Mouse (Mus musculus) heart, embryonic 14.5 days (tissue): Measurements from ENCODE around the gene Aicda. TPM values are rescaled to one million over a fixed set of nuclear protein-coding genes. Genes with fewer than 3 reads are reported as not detected.

Source experiments
- ATAC-seq: fragments of 200-750 bp; cut with Nextera tagmentation; 2 replicates; pipeline ENCODE4 v1.8.0; 2017; ENCODE audit warnings: low read depth, moderate TSS enrichment; ENCODE audit not compliant: insufficient number of reproducible peaks, insufficient read depth, low FRiP score
- H3K27ac ChIP-seq, 2 experiments: fragments of 200-500 bp in 1 of 2; fragments of 300-500 bp in 1 of 2; sonication (generic) in 1 of 2; replicated peaks in 1 of 2; 2 replicates each; pipeline ENCODE4 v1.5.1; 2012 to 2014; ENCODE audit warnings: low read depth in 2 of 2, low read length in 2 of 2, control low read depth in 1 of 2, mild to moderate bottlenecking in 1 of 2, mixed read lengths in 1 of 2; ENCODE audit not compliant: control insufficient read depth in 1 of 2, insufficient read depth in 1 of 2
- H3K27me3 ChIP-seq: fragments of 300-500 bp; sonication (generic); 2 replicates; pipeline ENCODE4 v1.6.1; 2014; ENCODE audit warnings: mild to moderate bottlenecking, low read length, control low read depth; ENCODE audit not compliant: control insufficient read depth, insufficient read depth
- H3K36me3 ChIP-seq: fragments of 300-500 bp; sonication (generic); 2 replicates; pipeline ENCODE4 v1.6.1; 2014; ENCODE audit warnings: mild to moderate bottlenecking, control low read depth, low read length, mixed read lengths; ENCODE audit not compliant: control insufficient read depth, insufficient read depth
- H3K4me1 ChIP-seq, 2 experiments: fragments of 200-500 bp in 1 of 2; fragments of 300-500 bp in 1 of 2; sonication (generic) in 1 of 2; 2 replicates each; pipeline ENCODE4 v1.6.1; 2012 to 2014; ENCODE audit warnings: low read length in 2 of 2, control low read depth in 1 of 2, mixed read lengths in 1 of 2; ENCODE audit not compliant: control insufficient read depth in 2 of 2, insufficient read depth in 2 of 2
- H3K4me2 ChIP-seq: fragments of 300-500 bp; sonication (generic); 2 replicates; pipeline ENCODE4 v1.6.1; 2014; ENCODE audit warnings: mild to moderate bottlenecking, low read length
- H3K4me3 ChIP-seq, 2 experiments: fragments of 200-500 bp in 1 of 2; fragments of 300-500 bp in 1 of 2; sonication (generic) in 1 of 2; 2 replicates each; pipeline ENCODE4 v1.5.1; 2012 to 2014; ENCODE audit warnings: low read length in 2 of 2, mild to moderate bottlenecking in 2 of 2, control low read depth in 1 of 2, low read depth in 1 of 2, moderate library complexity in 1 of 2; ENCODE audit not compliant: control insufficient read depth in 1 of 2, insufficient read depth in 1 of 2
- H3K9ac ChIP-seq: fragments of 300-500 bp; sonication (generic); 2 replicates; pipeline ENCODE4 v1.6.1; 2014; ENCODE audit warnings: mild to moderate bottlenecking, low read length
- H3K9me3 ChIP-seq: fragments of 300-500 bp; sonication (generic); 2 replicates; pipeline ENCODE4 v1.6.1; 2016; ENCODE audit warnings: low read length, control low read depth; ENCODE audit not compliant: control insufficient read depth
- WGBS: fragments of 180-500 bp; shearing (Covaris S2); extraction: QIAGEN DNeasy Blood & Tissue Kit; methylation state at CpG from one replicate; pipeline ENCODE4 v1.1.7; 2014; 5-methylcytosine and 5-hydroxymethylcytosine counted together
- polyA plus RNA-seq: library from polyadenylated mRNA; unstranded; fragments of >200 nt; fragmentation: Nextera tagmentation; extraction: Ambion mirVana; gene quantifications from 2 replicates; pipeline ENCODE4 v1.2.1, GENCODE M21; 2014

Aicda gene
- polyA plus RNA-seq, 1 experiment from 2014 or later: not detected

- no peak overlapping the region for H3K27ac ChIP-seq
- no peaks in the 10 kb centered on the region for H3K36me3 ChIP-seq
- H3K9me3 ChIP-seq: no peaks in the 10 kb centered on the region
- peaks cover 4 to 8% of the 10 kb centered on the region in 2 experiments; a peak in 3 of 4 replicates for H3K4me1 ChIP-seq
- no peak overlapping the region; the same call in 1 of the 2 replicates for H3K4me2 ChIP-seq
- H3K9ac ChIP-seq: no peak overlapping the region
- no peak for ATAC-seq
- H3K27me3 ChIP-seq: no peaks in the 10 kb centered on the region
- 17% methylated on average over 7 of the region's 7 CpGs for WGBS
- H3K4me3 ChIP-seq: no peak overlapping the region
Observed at GRCm38 (mm10) chr6:122555266-122555665, 1.7 kb downstream of the Aicda start.

GRCm38 (mm10) chr6:122556959-122557561 lies 3.5 kb downstream of the Aicda start:
- 24% methylated on average over 15 of the region's 15 CpGs for WGBS

GRCm38 (mm10) chr6:122560427-122560826 lies 6.8 kb downstream of the Aicda start:
- Histone ChIP-seq H3K27me3 (peaks cover 14% of the 10 kb centered on the region), H3K4me1 (peaks cover under 1 to 4% of the 10 kb centered on the region in 2 experiments; a peak in 3 of 4 replicates), H3K4me2 (peak overlapping the region; percentile 48), H3K9me3 (no peaks in the 10 kb centered on the region), H3K4me3 (no peak overlapping the region), H3K9ac (no peak overlapping the region), H3K36me3 (no peaks in the 10 kb centered on the region), H3K27ac (no peak overlapping the region)
- no peak for ATAC-seq
- 13% methylated on average over 17 of the region's 17 CpGs for WGBS

More at GRCm38 (mm10) chr6:122556959-122557561, 3.5 kb downstream of the Aicda start:
- Histone ChIP-seq H3K36me3 (no peaks in the 10 kb centered on the region), H3K4me1 (peaks cover 4 to 8% of the 10 kb centered on the region in 2 experiments; a peak in 3 of 4 replicates), H3K9me3 (no peaks in the 10 kb centered on the region), H3K27ac (no peak overlapping the region), H3K4me2 (peak overlapping the region; percentile 16; the same call in 1 of the 2 replicates), H3K27me3 (0 out of 2 replicates have a peak, but pooled peaks cover 6% of the 10 kb centered on the region), H3K9ac (no peak overlapping the region), H3K4me3 (no peak overlapping the region)
- ATAC-seq: no peak

- WGBS: 77% methylated on average over 20 of the region's 20 CpGs
- ATAC-seq: no peak
Observed at GRCm38 (mm10) chr6:122561005-122561404, 7.4 kb downstream of the Aicda start.

GRCm38 (mm10) chr6:122562463-122562862 lies 8.9 kb downstream of the Aicda start:
- no peaks in the 10 kb centered on the region for H3K4me1 ChIP-seq
- no peaks in the 10 kb centered on the region for H3K9me3 ChIP-seq
- H3K36me3 ChIP-seq: no peaks in the 10 kb centered on the region
- no peak overlapping the region for H3K4me2 ChIP-seq
- peaks cover 14% of the 10 kb centered on the region for H3K27me3 ChIP-seq
- H3K9ac ChIP-seq: no peak overlapping the region
- 2% methylated on average over 6 of the region's 6 CpGs for WGBS
- H3K27ac ChIP-seq: no peak overlapping the region
- H3K4me3 ChIP-seq: no peak overlapping the region
- ATAC-seq: no peak

More at GRCm38 (mm10) chr6:122561005-122561404, 7.4 kb downstream of the Aicda start:
- Histone ChIP-seq H3K9ac (no peak overlapping the region), H3K4me3 (no peak overlapping the region), H3K36me3 (no peaks in the 10 kb centered on the region), H3K27ac (no peak overlapping the region), H3K4me1 (no peaks in the 10 kb centered on the region), H3K4me2 (peak overlapping the region; percentile 48; the same call in 1 of the 2 replicates), H3K9me3 (no peaks in the 10 kb centered on the region), H3K27me3 (peaks cover 14% of the 10 kb centered on the region)

- WGBS: 82% methylated on average over 9 of the region's 9 CpGs
- no peak for ATAC-seq
- Histone ChIP-seq H3K4me3 (no peak overlapping the region), H3K4me1 (no peaks in the 10 kb centered on the region), H3K4me2 (no peak overlapping the region), H3K36me3 (no peaks in the 10 kb centered on the region), H3K9me3 (no peaks in the 10 kb centered on the region), H3K27me3 (peaks cover 14% of the 10 kb centered on the region), H3K27ac (no peak overlapping the region), H3K9ac (no peak overlapping the region)
Observed at GRCm38 (mm10) chr6:122565070-122565784, 11.6 kb downstream of the Aicda start.

GRCm38 (mm10) chr6:122569113-122569512 lies 15.5 kb downstream of the Aicda start:
- ATAC-seq: no peak
- H3K27ac ChIP-seq: no peak overlapping the region
- no peaks in the 10 kb centered on the region for H3K9me3 ChIP-seq

More at GRCm38 (mm10) chr6:122569113-122569512, 15.5 kb downstream of the Aicda start:
- no peak overlapping the region for H3K9ac ChIP-seq
- H3K36me3 ChIP-seq: no peaks in the 10 kb centered on the region
- H3K4me1 ChIP-seq: peaks cover 2 to 10% of the 10 kb centered on the region in 2 experiments; a peak in 2 of 4 replicates
- H3K4me2 ChIP-seq: no peak overlapping the region
- no peaks in the 10 kb centered on the region for H3K27me3 ChIP-seq
- no peak overlapping the region for H3K4me3 ChIP-seq
- 56% methylated on average over 5 of the region's 5 CpGs for WGBS
